Mouse (Mus musculus): ENCODE measurements around the gene Nxpe5. TPM values are rescaled to one million over a fixed set of nuclear protein-coding genes. Genes with fewer than 3 reads are reported as not detected.

Gene Nxpe5
- total RNA-seq, 2 experiments from 2014 or later = 0.70 to 0.85 TPM

DNA sequence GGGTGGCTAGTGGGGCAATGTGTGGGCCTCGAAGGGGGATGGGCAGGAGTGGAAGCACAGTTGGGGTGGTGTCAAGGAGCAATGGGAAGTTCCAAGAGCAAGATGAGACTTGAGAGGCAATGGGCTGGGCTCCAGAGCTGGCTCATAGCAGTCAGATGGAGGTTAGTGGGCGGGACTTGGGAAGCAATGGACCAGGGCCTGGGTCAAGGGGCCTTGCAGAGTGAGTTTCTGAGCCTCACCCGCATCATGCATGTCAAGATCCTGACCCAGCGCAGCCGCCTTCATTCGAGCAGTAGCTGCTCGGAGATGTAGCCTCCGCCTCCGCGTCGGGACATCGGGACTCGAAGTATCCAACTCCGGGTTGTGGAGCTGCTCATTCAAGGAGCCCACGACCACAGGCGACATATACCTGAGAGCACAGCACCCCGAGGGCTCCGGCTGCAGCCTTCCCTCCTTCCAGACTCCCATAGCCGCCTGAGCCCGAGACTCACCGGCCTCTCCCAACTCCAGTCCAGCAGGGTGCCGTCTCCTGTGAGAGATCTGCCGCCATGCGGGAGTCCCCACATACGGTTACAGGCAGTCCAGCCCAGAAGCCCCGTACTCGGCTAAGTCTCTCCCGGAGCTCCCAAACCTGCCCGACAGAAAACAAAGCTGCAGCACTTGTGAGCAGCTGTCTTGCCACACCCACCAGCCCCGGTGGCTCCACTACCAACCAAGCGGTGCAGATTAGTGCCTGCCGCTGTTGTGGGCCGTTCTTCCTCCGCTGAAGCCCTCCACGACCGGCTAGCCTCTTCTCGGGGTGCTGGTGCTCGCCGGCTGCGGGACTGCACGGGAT, 49.7 kb downstream of the Nxpe5 start:
- no peak for DNase-seq (ENCODE audit: low spot score in 2 of 2)

DNA sequence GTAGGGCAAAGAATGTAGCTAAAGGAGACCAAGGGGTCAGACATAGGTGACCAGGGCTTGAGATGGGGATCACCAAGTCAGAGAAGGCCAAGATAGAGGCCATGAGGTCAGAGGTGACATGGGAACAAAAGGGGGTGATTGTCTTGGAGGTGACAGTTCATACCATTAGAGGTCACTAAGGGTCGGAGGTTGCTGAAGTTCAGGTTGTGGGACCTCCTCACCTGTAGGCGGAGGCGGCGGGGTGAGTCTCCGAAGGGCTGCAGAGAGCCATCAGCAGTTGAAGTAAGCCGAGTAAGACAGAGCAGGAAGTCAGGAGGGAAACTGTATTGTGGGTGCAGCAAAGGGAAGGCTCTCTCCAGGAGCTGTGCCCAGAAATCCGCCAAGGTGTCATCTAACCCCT, 52.3 kb downstream of the Nxpe5 start:
- DNase-seq (ENCODE audit: low spot score in 2 of 2) = no peak

DNA sequence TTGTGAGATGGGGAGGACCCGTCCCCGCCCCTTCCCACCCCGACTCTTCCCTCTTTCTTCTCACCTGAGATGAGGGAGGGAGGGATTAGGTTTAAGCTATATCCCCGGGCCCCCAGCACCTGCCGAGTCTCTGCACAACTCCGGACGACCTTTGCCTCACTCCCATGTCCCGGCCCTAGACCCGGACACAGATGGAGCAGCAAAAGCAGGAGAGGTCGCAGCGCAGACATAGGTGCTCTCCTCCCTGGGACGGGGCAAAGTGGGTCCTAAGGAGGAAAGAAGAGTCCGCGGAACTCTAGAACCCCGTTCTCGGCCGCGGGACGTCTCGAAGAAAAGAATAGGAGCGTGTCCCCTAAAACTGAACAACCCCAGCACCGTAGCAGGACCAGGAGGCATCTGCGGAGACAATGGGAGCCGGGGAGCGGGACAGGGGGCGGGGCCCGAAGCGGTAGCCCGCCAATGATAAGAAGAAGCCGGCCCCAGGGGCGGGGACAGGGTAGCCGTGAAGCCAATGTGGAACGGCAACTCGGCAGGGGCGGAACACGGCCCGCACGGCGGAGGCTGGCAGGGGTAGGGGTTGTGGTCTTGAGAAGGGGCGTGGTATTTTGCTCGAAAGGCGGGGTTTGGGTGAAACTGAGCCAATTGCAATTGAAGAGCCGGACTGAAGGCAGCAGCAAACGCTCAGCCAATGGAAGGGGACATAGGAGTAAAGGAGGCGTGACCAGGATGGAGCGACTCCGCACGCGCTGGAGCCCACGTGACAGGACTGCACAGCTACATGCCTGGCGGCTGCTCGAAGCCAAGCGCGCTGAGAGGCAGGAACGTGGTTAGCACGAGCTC, 54.1 kb downstream of the Nxpe5 start, which contains the start of the genes Gm43720, Gpc2 and Stag3:
Gene Gm43720, minus strand, starts transcription at position 374 of the 840 bp plus-strand sequence.
Gene Gpc2, minus strand, starts transcription at position 421 of the 840 bp plus-strand sequence.
Gene Stag3, plus strand, starts transcription at position 656 of the 840 bp plus-strand sequence.
- DNase-seq (ENCODE audit: low spot score in 2 of 2) = peak; percentile 52 to 59

DNA sequence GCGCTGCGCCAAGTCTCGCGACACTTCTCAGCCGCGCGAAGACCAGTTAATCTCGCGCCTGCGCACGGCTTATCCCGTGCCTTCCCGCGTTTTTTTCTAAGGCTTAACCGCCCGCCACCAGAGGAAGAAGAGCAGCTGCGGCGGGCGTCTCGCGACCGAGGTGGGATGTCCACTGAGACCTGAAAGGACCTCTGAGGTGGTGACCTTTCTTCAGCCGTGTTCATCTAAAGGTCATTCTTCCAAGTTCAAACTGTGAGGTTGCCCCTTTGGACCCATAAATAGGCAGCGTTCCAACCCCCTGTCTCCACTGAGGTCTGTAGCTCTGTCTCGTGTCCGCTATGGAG, 54.7 kb downstream of the Nxpe5 start:
- DNase-seq (ENCODE audit: low spot score in 2 of 2) = no peak

DNA sequence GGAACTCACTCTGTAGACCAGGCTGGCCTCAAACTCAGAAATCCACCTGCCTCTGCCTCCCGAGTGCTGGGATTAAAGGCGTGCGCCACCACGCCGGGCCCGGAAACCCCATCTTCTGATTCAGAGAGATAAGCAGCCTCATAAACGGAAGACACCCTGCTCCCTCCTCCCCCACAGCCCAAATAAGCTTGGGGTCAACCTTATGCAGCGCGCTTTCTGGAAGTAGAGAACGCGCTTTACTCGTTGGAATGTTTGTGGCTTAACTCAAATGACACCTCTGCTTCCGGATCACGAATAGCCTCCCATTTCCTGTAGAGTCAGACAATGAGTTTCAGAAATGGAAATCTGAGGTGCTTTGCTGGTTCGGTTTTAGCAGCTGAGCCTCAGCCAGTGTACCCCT, 55.1 kb downstream of the Nxpe5 start:
- DNase-seq (ENCODE audit: low spot score in 2 of 2) = no peak

DNA sequence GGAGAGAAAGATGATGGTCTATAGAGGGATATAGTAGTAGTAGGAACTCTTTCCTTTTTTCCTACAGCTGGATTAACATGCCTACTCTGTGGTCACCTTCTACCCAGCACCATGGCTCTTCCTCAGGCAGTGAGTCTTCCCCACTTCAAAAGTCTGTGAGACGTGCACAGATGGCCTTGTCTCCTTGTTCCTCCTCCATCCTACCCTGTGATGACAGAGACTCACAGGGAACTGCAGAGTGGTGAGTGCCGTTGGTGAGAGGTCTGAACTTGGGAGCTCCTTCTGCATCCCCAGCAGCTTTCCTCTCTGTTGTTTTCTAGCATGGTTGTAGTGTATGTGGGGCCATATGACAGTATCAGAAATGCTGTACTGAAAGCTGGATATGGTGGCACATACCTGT, 56.1 kb downstream of the Nxpe5 start:
- no peak for DNase-seq (ENCODE audit: low spot score in 2 of 2)

DNA sequence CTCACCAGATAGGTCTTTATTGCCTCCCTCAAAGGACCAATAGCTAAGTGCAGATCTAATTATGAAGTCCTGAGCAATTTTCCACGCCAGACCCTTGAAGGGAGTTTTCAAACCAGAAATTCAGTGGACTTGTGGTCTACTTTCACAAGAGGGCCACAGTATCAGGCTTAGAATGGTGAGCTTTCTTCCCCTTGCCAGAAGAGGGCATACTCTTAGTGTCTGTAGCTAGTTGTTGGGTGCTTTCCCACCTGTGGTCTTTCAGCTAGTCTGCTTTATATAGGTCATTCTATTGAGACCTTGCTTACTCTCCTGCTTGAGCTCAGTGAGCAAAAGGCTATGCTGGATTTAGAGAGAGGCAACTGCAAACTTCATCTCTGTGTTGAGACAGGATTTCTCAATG, 57.8 kb downstream of the Nxpe5 start:
- no peak for DNase-seq (ENCODE audit: low spot score in 2 of 2)

DNA sequence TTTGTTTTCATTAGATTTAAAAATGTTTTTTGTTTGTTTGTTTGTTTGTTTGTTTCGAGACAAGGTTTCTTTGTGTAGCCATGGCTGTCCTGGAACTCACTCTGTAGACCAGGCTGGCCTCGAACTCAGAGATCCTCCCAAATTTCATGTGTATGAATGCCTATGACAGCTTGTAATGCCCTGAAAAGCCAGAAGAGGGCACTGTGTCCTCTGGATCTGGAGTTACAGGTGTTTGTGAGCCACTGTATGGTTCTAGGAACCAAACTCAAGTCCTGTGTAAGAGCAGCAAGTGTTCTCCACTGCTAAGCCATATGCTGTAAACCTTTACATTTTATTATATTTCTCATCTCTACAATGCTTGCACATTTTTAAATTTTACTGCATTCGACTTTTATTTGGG, 62.2 kb downstream of the Nxpe5 start:
- DNase-seq (ENCODE audit: low spot score in 2 of 2) = no peak

DNA sequence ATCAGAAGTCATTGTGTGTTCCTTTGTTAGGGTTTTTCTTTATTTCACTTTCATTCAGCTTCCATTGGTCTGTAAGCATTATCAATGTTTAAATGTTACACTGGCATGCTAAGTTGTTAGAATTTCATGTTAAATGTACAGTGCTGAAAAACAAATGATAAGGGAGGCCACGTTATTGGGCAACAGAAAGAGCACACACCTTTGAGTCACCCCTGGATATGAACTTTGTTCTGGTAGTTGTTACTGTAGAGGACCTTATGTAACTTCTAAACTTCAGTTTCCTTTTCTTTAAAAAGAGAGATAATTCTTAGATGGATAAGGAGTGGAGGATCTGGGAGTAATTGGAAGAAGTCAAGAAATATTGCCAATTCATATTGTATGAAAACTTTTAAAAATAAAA, 65.9 kb downstream of the Nxpe5 start:
- no peak for DNase-seq (ENCODE audit: low spot score in 2 of 2)

DNA sequence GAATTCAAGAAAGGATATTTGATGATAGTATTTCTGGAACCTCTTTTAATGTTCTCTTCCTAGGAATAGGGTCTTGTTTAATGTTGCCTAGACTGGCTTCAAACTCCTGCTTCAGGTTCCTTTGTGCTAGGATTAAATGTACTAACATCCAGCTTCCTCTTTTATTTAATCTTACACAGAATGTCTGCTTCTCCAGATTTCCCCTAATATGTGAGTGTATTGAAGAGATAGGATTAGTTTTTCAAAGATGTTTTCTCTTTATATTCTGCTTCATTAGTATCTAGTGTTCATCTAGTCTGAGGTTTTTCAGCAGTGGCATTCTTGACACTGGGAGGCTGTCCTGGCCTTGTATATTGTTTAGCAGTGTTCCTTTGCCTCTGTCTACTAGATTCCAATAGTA, 68.5 kb downstream of the Nxpe5 start:
- DNase-seq (ENCODE audit: low spot score in 2 of 2) = no peak

DNA sequence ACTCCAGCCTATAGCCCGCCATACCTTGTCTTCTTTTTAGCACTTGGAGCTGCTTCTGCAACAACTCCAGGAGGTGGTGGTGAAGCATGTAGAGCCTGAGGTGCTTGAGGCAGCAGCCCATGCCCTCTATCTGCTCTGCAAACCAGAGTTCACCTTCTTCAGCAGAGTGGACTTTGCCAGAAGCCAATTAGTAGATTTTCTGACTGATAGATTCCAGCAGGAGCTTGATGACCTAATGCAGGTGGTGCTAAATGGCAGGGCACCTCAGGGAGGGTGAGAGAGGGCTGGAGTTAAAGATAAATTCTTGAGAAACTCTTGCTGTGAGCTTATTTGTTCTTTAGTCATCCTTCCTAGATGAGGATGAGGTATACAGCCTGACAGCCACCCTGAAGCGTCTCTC, 73.9 kb downstream of the Nxpe5 start:
- no peak for DNase-seq (ENCODE audit: low spot score in 2 of 2)

Other genes with a start within 250 kb of the Nxpe5 start
- 10 to 100 TPM in 1 of 2 experiments, 1 to 10 TPM in 1; 1.1 to 55.2 TPM for gene Azgp1, start 244.4 kb upstream of the Nxpe5 start, total RNA-seq (2021)
- gene Smok3a, start 204.6 kb upstream of the Nxpe5 start, total RNA-seq (2021) = not detected
- gene Smok3b, start 204.5 kb upstream of the Nxpe5 start, total RNA-seq (2021) = not detected
- not detected for gene Smok3c, start 172.7 kb upstream of the Nxpe5 start, total RNA-seq (2021)
- gene Zkscan1, start 140.8 kb upstream of the Nxpe5 start, total RNA-seq (2021) = 10 to 100 TPM; 49.4 to 53.5 TPM
- 10 to 100 TPM; 26.2 to 26.6 TPM for gene Zscan21, start 109.0 kb upstream of the Nxpe5 start, total RNA-seq (2021)
- 10 to 100 TPM; 19.5 to 21.6 TPM for gene Zfp113, start 70.2 kb upstream of the Nxpe5 start, total RNA-seq (2021)
- gene Cops6, start 64.8 kb upstream of the Nxpe5 start, total RNA-seq (2021) = 100 to 1,000 TPM; 145 to 147 TPM
- 10 to 100 TPM; 46.0 to 47.2 TPM for gene Ap4m1, start 53.9 kb upstream of the Nxpe5 start, total RNA-seq (2021)
- gene Mcm7, start 53.5 kb upstream of the Nxpe5 start, total RNA-seq (2021) = 100 to 1,000 TPM; 102 to 116 TPM
- gene Taf6, start 38.4 kb upstream of the Nxpe5 start, total RNA-seq (2021) = 10 to 100 TPM; 35.6 to 39.2 TPM
- gene Cnpy4, start 38.4 kb upstream of the Nxpe5 start, total RNA-seq (2021) = 10 to 100 TPM; 29.9 to 31.1 TPM
- 10 to 100 TPM in 1 of 2 experiments, 1 to 10 TPM in 1; 9.9 to 10.2 TPM for gene Mblac1, start 31.6 kb upstream of the Nxpe5 start, total RNA-seq (2021)
- 10 to 100 TPM; 65.5 to 69.9 TPM for gene Lamtor4, start 29.6 kb downstream of the Nxpe5 start, total RNA-seq (2021)
- 10 to 100 TPM; 27.3 to 28.1 TPM for gene BC037034, start 38.1 kb downstream of the Nxpe5 start, total RNA-seq (2021)
- gene Gal3st4, start 46.9 kb downstream of the Nxpe5 start, total RNA-seq (2021) = under 1 TPM; 0.54 to 0.64 TPM
- not detected for gene Gm43720, start 54.1 kb downstream of the Nxpe5 start, total RNA-seq (2021)
- gene Gpc2, start 54.1 kb downstream of the Nxpe5 start, total RNA-seq (2021) = 1 to 10 TPM; 3.5 to 6.7 TPM
- 1 to 10 TPM in 1 of 2 experiments, under 1 TPM in 1; 0.53 to 1.5 TPM for gene Stag3, start 54.3 kb downstream of the Nxpe5 start, total RNA-seq (2021)
- under 1 TPM in 1 of 2 experiments, not detected in 1; 0.28 TPM for gene Pvrig, start 116.1 kb downstream of the Nxpe5 start, total RNA-seq (2021)
- 10 to 100 TPM; 19.6 to 20.4 TPM for gene Zfp157, start 215.6 kb downstream of the Nxpe5 start, total RNA-seq (2021)

Data from adrenal gland, postnatal 4 days (tissue).